Mouse (Mus musculus) heart, adult 2 months (tissue): ENCODE results near the gene Stard8. TPM values are rescaled to one million over a fixed set of nuclear protein-coding genes. Genes with fewer than 3 reads are reported as not detected.
A peak's percentile ranks its signal among the peaks of the same experiment; 100 is the strongest.

Source experiments
- DNase-seq, 2 experiments: peaks; one replicate each; pipeline ENCODE4 v3.0.0; 2021
- H3K27ac ChIP-seq: fragments of 200-600 bp; 2 replicates; pipeline ENCODE4 v1.8.1; 2022
- H3K27me3 ChIP-seq: fragments of 200-500 bp; 2 replicates; pipeline ENCODE4 v1.6.1; 2012; ENCODE audit warnings: mild to moderate bottlenecking, low read length, inconsistent platforms, mixed read lengths; ENCODE audit not compliant: control insufficient read depth, insufficient read depth
- H3K36me3 ChIP-seq: fragments of 200-500 bp; 2 replicates; pipeline ENCODE4 v1.6.1; 2012; ENCODE audit warnings: low read length, inconsistent platforms; ENCODE audit not compliant: control insufficient read depth, insufficient read depth
- H3K4me1 ChIP-seq: fragments of 200-500 bp; 2 replicates; pipeline ENCODE4 v1.6.1; 2011; ENCODE audit warnings: low read length; ENCODE audit not compliant: control insufficient read depth, insufficient read depth
- H3K4me3 ChIP-seq: fragments of 200-600 bp; 2 replicates; pipeline ENCODE4 v1.8.1; 2022
- H3K79me2 ChIP-seq: fragments of 200-500 bp; replicated peaks from 2 replicates; pipeline ENCODE4 v1.6.1; 2012; ENCODE audit warnings: mild to moderate bottlenecking, inconsistent platforms, low read length, moderate library complexity, mixed read lengths; ENCODE audit not compliant: control insufficient read depth, insufficient read depth
- H3K9ac ChIP-seq: fragments of 200-500 bp; 2 replicates; pipeline ENCODE4 v1.6.1; 2012; ENCODE audit warnings: low read depth, mild to moderate bottlenecking, control low read depth, inconsistent platforms, low read length, mixed read lengths
- CTCF ChIP-seq: fragments of 200-600 bp; IDR thresholded peaks from 2 replicates; pipeline ENCODE4 v1.8.1; 2022; ENCODE audit warnings: antibody characterized with exemption, mild to moderate bottlenecking, moderate library complexity
- EP300 ChIP-seq: fragments of 200-500 bp; IDR thresholded peaks from 2 replicates; pipeline ENCODE4 v1.6.1; 2011; ENCODE audit warnings: low read depth, low read length, control low read depth; ENCODE audit not compliant: insufficient read depth
- POLR2A ChIP-seq: fragments of 200-500 bp; IDR thresholded peaks from 2 replicates; pipeline ENCODE4 v1.6.1; 2011; ENCODE audit warnings: mild to moderate bottlenecking, low read depth, low read length, control low read depth; ENCODE audit not compliant: insufficient read depth
- WGBS: fragments of 180-500 bp; shearing (Covaris S2); methylation state at CpG from one replicate; pipeline ENCODE4 v1.1.7; 2018; 5-methylcytosine and 5-hydroxymethylcytosine counted together
- intact Hi-C: fragments of 180-260 bp; cut with DNase I; formaldehyde crosslinking; loops from one replicate; pipeline ENCODE4 v1.15.1; 2025
- polyA plus RNA-seq: library from polyadenylated mRNA; depleted of rRNA; stranded (reverse); fragments of >200 nt; gene quantifications from 2 replicates; pipeline ENCODE4 v1.2.3, GENCODE M21; 2012
- total RNA-seq, 2 experiments: library from RNA; stranded (reverse); gene quantifications; 2 replicates each; pipeline ENCODE4 v1.2.3; 2021

Gene Stard8
- total and polyA plus RNA-seq, 3 experiments, result 29.2 to 36.2 (median 32.3) TPM

DNA sequence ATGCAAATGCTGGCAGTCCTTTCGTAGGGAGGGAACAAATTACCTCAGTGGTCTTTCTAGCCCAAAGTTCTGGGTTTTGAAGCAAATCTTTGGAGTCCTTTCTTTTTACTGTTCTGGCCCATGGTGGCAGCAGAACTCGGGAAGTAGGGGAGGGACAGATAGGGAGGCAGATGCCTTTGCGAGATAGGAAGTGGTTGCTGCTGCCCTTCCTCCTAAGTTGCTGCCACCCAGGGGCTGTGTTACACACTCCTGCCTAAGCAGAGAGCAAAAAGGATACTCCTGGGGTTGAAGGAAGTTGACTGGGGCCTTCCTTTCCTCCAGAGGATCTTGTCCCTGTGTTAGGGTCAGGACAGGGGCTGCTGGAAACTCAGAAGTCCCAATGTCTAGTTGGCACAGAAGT is 32.4 kb downstream of the Stard8 start:
- Histone ChIP-seq H3K4me3 (no peak overlapping the region), H3K4me1 (no peaks in the 10 kb centered on the region; the same call in none of the 2 replicates), H3K79me2 (no peaks in the 10 kb centered on the region), H3K27me3 (no peaks in the 10 kb centered on the region), H3K27ac (no peak overlapping the region), H3K9ac (no peak overlapping the region), H3K36me3 (no peaks in the 10 kb centered on the region)
- no peak for DNase-seq
- intact Hi-C loops, result loop anchor here (2.0 to 5.0 kb wide), 2 partner anchors 19 to 37 kb away; no protein-coding TSS in a partner anchor
- 37% methylated on average over 3 of the region's 3 CpGs for WGBS
- TF ChIP-seq POLR2A (no peak), EP300 (no peak), CTCF (no peak)

DNA sequence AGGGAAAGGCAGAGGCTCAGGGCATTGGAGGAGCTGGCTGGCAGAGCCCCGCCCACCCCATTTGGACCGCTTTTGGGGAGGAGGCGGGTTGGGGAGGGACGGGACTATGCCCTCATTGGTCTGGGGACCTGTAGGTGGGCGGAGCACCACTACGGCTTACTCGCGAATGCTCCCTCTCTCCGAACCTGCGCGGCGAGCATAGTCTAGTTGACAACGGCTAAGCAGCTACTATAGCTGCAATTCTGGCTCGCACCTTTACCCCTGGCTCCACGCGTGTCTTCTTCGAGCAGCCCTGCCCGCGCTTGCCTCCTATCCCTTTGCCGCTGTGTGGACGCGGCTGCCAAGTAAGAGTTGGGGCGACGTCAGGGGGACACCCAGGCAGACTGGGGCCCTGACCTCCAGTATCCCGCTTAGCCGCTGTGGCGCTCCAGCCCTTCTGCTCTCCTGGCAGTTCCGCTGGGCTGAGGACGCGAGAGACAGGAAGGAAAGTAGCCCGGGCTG is 39.5 kb downstream of the Stard8 start:
- Histone ChIP-seq H3K27me3 (no peaks in the 10 kb centered on the region), H3K4me3 (peak overlapping the region; percentile 69), H3K36me3 (peaks cover 7% of the 10 kb centered on the region), H3K79me2 (no peaks in the 10 kb centered on the region; the same call in 1 of the 2 replicates), H3K27ac (peak overlapping the region; percentile 90), H3K9ac (peak overlapping the region; percentile 82), H3K4me1 (peaks cover 7% of the 10 kb centered on the region)
- peak; percentile 80 to 90 for DNase-seq
- TF ChIP-seq POLR2A (no peak), EP300 (no peak), CTCF (peak; percentile 32)
- intact Hi-C loops, result loop anchor here (5.0 kb wide), 1 partner anchor 50 kb away; no protein-coding TSS in a partner anchor
- WGBS, result 23% methylated on average over 31 of the region's 31 CpGs

DNA sequence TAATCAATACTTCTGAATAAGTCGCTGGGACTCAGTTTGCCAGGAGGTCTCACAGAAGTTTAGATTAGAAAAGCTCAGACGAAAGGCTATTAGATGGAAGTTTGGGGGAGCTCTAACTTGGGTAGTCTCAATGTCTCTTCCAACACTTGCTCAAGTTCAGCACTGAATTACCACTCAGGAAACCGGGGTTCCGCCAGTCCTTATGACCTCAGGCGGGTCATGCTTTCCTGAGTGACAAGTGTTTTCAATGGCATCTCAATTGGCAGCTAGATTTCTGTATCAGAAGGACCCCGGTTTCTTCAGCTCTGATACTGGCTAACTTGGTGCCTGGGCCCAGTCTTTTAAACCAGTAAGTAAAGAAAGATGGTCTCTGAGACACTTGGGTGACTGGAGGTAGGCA is 40.2 kb downstream of the Stard8 start:
- TF ChIP-seq EP300 (no peak), POLR2A (no peak), CTCF (no peak)
- peaks cover 7% of the 10 kb centered on the region for H3K36me3 ChIP-seq
- peak overlapping the region; percentile 90 for H3K27ac ChIP-seq
- peak overlapping the region; percentile 82 for H3K9ac ChIP-seq
- intact Hi-C loops, result loop anchor here (5.0 kb wide), 1 partner anchor 51 kb away; no protein-coding TSS in a partner anchor
- H3K4me1 ChIP-seq, result peaks cover 13% of the 10 kb centered on the region
- H3K4me3 ChIP-seq, result peak overlapping the region; percentile 69
- no peaks in the 10 kb centered on the region; the same call in 1 of the 2 replicates for H3K79me2 ChIP-seq
- H3K27me3 ChIP-seq, result no peaks in the 10 kb centered on the region
- no peak for DNase-seq
- 30% methylated on average over 6 of the region's 6 CpGs for WGBS

DNA sequence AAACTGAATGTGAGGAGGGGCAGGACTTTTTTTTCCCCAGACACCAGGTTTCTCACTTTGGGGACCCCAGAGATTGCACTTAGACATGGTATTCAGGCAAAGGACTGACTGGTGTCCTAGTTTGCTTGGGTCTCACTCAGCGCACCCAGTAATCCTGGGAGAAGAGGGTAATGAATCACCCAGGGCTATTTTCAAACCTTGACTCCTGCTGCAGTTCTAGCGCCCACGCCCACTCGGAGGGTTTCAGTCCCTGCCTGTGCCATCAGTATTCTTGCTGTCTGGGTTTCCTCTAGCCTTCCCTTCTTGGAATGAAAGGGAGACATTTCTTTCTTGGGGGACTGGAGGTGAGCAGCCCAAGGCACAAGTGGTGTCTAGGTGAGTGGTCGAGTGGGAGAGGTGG is 40.7 kb downstream of the Stard8 start:
- intact Hi-C loops, result loop anchor here (5.0 kb wide), 1 partner anchor 51 kb away; no protein-coding TSS in a partner anchor
- 29% methylated on average over 5 of the region's 5 CpGs for WGBS
- H3K4me3 ChIP-seq, result peak overlapping the region; percentile 69
- peaks cover 8% of the 10 kb centered on the region for H3K36me3 ChIP-seq
- H3K4me1 ChIP-seq, result peaks cover 15% of the 10 kb centered on the region
- TF ChIP-seq EP300 (no peak), POLR2A (no peak)
- DNase-seq, result no peak
- H3K9ac ChIP-seq, result peak overlapping the region; percentile 82
- H3K27ac ChIP-seq, result peak overlapping the region; percentile 90
- H3K27me3 ChIP-seq, result no peaks in the 10 kb centered on the region
- H3K79me2 ChIP-seq, result no peaks in the 10 kb centered on the region; the same call in 1 of the 2 replicates

DNA sequence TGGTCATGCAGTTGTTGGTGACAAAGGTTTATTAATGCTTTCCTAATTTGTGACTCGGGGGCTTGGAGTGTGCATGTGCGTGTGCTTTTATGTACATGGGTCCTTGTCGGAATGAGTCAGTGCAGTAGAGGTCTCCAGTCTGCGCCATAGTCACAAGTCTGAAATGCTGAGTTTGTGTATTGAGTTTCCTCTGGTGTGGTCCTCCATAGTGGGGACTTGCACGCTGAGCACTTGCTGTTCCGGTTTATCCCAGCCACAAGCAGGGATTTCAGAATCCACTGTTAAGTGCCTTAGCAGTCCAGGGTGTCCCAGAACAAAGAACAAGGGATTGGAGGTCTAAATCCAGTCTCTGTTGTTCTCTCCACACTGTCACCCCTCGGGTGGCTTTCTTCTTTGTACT is 42.3 kb downstream of the Stard8 start:
- Histone ChIP-seq H3K9ac (peak overlapping the region; percentile 56), H3K79me2 (no peaks in the 10 kb centered on the region; the same call in 1 of the 2 replicates), H3K27me3 (no peaks in the 10 kb centered on the region), H3K27ac (peak overlapping the region; percentile 90), H3K4me1 (peaks cover 21% of the 10 kb centered on the region), H3K4me3 (peak overlapping the region; percentile 2), H3K36me3 (peaks cover 17% of the 10 kb centered on the region)
- no peak for TF ChIP-seq POLR2A
- TF ChIP-seq EP300, result no peak
- TF ChIP-seq CTCF, result no peak
- intact Hi-C loops, result no loop called here
- 34% methylated on average over 7 of the region's 7 CpGs for WGBS
- no peak for DNase-seq

DNA sequence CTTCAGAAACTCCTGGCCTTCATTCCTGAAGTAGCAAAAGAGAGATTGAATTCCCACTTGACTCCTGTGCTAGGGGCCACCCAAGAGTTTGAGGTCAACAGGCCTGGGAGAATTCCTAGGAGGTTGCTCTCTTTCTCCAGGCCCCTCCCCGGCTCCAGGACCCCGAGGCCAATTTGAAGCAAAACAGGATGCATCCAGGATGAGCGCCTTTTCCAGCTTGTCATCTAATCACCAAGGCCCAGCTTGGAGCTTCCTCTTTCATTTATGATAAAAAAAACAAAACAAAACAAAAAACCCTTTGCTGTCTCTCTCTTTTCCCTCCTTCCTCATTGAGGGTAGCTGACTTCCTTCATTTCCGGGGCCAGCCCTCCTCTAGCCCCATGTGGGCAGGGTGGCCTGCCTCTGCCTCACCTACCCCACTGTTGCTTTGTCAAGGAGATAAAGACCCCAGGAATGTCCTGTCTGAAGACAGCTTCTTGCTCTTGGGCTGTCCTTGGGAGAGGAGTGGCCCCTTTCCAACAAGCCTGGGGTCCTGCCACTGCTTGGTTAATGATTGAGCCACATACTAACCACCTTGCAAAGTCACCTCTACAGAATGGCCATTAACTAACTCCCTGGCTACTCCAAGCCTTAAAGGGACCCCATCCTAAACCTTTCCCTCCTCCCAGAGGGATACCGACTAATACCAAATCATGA is 43.5 kb downstream of the Stard8 start:
- Histone ChIP-seq H3K36me3 (peaks cover 18% of the 10 kb centered on the region), H3K27me3 (no peaks in the 10 kb centered on the region), H3K27ac (peak overlapping the region; percentile 90), H3K9ac (peak overlapping the region; percentile 64), H3K79me2 (no peaks in the 10 kb centered on the region; the same call in 1 of the 2 replicates), H3K4me3 (peak overlapping the region; percentile 3; the same call in 1 of the 2 replicates), H3K4me1 (peaks cover 24% of the 10 kb centered on the region)
- WGBS, result 40% methylated on average over 5 of the region's 5 CpGs
- intact Hi-C loops, result no loop called here
- peak; percentile 43 to 66 for DNase-seq
- TF ChIP-seq EP300 (no peak), CTCF (no peak), POLR2A (no peak)
